Mouse (Mus musculus): ENCODE results near the gene 4933402D24Rik.

The 4933402D24Rik gene

DNA sequence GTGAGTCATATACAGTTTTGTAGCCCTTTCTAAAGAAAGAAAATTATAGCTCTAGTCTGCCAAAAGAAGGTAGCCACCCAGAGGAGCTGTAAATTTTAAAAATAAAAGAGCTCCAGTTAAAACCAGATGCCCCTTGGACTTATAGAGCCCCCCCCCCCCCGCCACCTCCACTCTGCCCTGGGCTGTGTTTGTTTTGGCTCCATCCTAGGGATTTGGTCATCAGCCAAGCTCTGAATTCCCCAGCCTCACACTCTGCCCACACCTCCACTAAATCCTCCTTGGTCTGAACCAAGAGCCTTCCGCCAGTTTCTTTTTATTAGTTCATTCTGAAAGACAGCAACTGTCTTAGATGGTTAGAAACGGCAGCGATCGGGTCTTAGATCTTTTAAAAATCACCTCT, 63.3 kb downstream of the 4933402D24Rik start:
- TF ChIP-seq GATA4 (IDR thresholded peaks at IDR 0.05; ENCODE audit: insufficient replicate concordance, low read length), result no peak

All from liver, adult (tissue).